Mouse (Mus musculus) T-helper 17 cell (primary cell): ENCODE measurements around the gene Sec22a.

Experiments
- in situ Hi-C, 2 experiments: fragments of 300-600 bp; cut with MboI, MseI; formaldehyde crosslinking; loops; 1 replicate in 1 of 2; 2 replicates in 1 of 2; pipeline ENCODE4 v1.15.1; 2025; ENCODE audit warnings: high pct_unique_total_duplicates in 2 of 2

Gene Sec22a

GRCm38 (mm10) chr16:35311586-35311985, 52.1 kb downstream of the Sec22a start:
- in situ Hi-C loops: loop anchor here in 1 of 2 experiments (10.0 kb wide), 1 partner anchor 313 kb away; no protein-coding TSS in a partner anchor

GRCm38 (mm10) chr16:35310551-35311110, 53.1 kb downstream of the Sec22a start:
- in situ Hi-C loops: loop anchor here in 1 of 2 experiments (10.0 kb wide), 1 partner anchor 314 kb away; no protein-coding TSS in a partner anchor

GRCm38 (mm10) chr16:35309634-35310033, 54.1 kb downstream of the Sec22a start:
- in situ Hi-C loops: loop anchor here in 1 of 2 experiments (10.0 kb wide), 1 partner anchor 315 kb away; no protein-coding TSS in a partner anchor

- in situ Hi-C loops: no loop called here
Measured at GRCm38 (mm10) chr16:35308486-35309143, 55.1 kb downstream of the Sec22a start.

GRCm38 (mm10) chr16:35308016-35308415, 55.7 kb downstream of the Sec22a start:
- in situ Hi-C loops: no loop called here

- in situ Hi-C loops: no loop called here
Measured at GRCm38 (mm10) chr16:35307331-35307730, 56.4 kb downstream of the Sec22a start.

DNA sequence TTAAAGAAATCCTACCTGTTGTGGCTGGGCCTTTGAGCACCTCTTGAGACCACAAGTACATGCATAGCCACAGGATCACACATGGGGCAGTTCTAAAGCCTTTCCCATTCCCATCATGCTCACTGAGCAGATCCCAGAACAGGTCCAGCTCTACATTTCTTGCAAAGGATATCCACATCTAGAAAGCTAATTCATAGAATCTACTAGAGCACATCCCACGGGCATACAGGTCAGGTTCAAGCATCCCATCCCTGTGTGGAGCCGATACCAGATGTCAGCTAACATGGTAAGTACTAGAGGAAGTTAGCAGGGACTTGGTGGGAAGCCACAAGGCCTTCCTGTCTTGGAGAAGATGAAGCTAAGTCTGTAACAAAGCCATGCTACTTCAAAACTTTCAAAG, 57.1 kb downstream of the Sec22a start:
- in situ Hi-C loops: no loop called here

DNA sequence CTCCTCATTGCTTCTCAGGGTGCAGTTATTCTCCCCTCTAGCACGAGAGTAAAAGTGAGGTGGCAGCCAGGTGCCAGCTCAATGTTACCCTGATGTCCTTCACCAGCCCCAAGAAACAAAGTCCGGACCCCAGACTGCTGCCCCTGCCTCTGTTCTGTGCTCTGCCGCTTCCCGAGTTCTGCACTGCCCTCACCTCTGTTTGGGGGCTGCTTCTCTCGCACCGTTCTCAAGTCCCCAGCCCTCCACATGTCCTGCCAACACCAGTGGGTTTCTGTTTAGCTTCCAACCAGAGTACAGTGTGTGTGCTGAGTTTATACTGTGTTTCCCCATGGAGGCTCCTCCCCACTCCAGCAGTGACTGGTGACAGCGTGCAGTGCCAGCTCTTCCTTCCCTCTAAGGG, 58.5 kb downstream of the Sec22a start:
- in situ Hi-C loops: no loop called here

DNA sequence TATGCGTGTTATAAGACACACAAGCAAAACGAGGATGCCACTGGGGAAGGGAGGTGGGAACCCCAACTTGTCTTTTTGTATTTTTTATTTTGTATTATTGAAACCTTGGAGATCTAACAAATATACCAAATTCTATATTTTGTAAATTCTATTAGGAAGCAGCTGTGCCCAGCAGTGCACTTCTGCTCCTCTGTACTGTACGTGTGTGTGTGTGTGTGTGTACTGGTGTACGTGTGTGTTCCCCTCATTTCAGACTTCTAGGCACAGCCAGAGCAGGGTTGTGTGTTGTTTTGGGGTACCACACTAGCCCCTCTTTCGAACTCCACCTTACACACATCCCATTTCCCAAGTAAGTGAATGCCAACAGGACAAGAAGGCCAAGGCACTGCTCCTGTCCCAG, 59.3 kb downstream of the Sec22a start:
- in situ Hi-C loops: no loop called here

GRCm38 (mm10) chr16:35303721-35304120, 60.0 kb downstream of the Sec22a start:
- in situ Hi-C loops: no loop called here

- in situ Hi-C loops: no loop called here
Measured at GRCm38 (mm10) chr16:35302441-35303280, 61.1 kb downstream of the Sec22a start.

DNA sequence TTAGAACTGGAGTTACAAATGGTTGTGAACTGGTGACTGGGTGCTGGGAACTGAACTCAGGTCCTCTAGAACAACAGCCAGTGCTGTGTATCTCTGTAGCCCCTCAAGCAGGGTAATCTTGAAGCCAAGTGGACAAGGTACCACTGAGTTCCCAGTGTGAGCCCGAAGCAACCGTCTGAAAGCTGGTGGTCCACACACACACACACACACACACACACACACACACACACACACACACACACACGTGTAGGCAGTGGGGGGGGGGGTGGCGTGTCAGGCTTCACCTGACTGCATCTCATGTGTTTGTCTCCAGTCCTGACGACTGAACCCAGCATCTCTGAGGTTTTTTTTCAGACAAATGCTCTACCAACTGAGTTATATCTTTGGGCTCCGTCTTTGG, 63.6 kb downstream of the Sec22a start:
- in situ Hi-C loops: no loop called here

GRCm38 (mm10) chr16:35297786-35298185, 65.9 kb downstream of the Sec22a start:
- in situ Hi-C loops: no loop called here

GRCm38 (mm10) chr16:35287244-35287643, 76.5 kb downstream of the Sec22a start:
- in situ Hi-C loops: no loop called here

DNA sequence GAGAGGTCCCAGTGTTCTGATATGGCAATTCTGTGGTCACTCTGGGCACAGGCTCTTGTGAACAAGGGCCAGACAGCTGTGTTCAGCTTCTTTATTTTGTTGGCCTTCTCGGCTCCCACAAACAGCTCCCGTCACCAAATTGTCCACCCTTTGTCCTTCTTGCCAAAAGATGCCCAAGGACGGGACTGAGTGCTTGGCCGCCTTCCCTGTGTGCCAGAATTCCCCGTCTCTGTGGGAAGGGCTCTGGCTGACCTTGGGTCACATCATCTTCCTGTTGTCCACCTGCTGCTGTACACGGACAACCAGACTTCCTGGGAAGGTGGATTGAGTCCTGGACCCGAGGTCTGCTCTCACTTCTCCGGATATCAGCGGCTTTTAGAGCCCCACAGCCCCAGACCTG, 77.9 kb downstream of the Sec22a start:
- in situ Hi-C loops: no loop called here

GRCm38 (mm10) chr16:35282456-35282855, 81.3 kb downstream of the Sec22a start:
- in situ Hi-C loops: no loop called here

DNA sequence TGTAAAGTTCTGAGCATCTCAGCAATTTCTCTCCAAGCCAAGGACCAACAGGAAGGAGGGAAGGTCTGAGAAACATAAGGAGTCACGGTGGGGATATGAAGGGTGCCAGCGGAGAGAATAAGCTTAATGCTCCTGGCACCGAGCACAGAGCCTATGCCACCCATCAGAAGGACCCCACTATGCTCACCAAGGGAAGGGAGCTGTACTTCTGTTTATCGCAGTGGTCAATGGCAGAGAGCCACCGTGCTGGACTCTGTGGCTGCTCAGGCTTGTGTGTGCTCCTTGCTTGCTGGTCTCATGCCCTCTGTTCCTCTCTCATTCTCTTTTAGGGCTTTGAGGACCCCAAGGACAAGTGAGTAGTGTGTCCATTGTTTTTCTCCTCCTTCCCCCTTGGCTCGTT, 85.6 kb downstream of the Sec22a start:
- in situ Hi-C loops: loop anchor here in 1 of 2 experiments (5.0 kb wide), 1 partner anchor 166 kb away; no protein-coding TSS in a partner anchor

DNA sequence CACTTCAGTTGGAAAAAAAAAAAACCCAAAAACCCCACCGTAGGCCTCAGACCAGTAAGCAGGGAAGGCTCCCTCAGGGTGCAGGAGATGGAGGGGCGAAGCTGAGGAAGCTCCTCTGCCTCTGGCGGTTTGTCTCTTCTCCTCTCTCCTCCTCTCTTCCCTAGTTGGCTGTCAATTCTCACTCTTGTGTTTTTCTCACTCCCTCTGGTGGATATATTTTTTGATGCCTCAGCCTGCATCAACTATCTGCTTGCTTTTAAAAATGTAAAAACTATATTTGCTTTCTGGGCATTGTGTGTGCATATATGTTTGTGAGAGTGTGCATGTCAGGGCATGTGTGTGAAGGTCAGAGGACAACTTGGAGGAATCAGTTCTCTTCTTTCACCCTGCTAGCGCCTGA, 91.3 kb downstream of the Sec22a start:
- in situ Hi-C loops: loop anchor here in 1 of 2 experiments (5.0 kb wide), 1 partner anchor 160 kb away; no protein-coding TSS in a partner anchor

GRCm38 (mm10) chr16:35271572-35271971, 92.1 kb downstream of the Sec22a start:
- in situ Hi-C loops: loop anchor here in 1 of 2 experiments (5.0 kb wide), 1 partner anchor 159 kb away; no protein-coding TSS in a partner anchor

GRCm38 (mm10) chr16:35270945-35271344, 92.8 kb downstream of the Sec22a start:
- in situ Hi-C loops: loop anchor here in 1 of 2 experiments (5.0 kb wide), 1 partner anchor 159 kb away; no protein-coding TSS in a partner anchor

DNA sequence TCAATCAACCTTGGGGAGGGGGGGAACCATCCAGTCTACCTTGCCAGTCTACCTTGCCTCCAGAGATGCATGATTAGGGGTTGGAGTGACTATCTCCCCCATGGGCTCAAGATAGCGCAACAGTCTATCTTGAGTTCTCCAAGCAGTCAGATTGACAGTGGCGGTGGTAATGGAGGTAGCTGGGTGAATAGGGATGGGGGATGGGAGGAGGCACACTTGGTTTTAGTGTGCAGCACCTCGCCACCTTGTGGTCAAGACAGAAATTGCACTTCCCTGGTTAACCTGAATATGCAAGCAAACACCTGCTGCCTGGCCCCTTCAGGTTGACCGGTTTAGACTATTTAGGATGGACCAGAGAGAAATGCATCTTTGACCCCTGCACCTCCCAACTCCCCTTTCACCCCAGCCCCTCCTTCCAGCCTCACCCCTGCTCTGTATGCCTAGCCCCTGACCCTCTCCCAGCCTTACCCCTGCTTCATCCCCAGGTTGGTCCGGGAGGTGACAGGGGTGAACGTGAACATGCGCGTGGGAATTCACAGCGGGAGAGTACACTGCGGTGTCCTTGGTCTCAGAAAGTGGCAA, 93.3 kb downstream of the Sec22a start:
- in situ Hi-C loops: loop anchor here in 1 of 2 experiments (5.0 kb wide), 1 partner anchor 158 kb away; no protein-coding TSS in a partner anchor
